Mouse (Mus musculus) MEL-GATA-1-ER (cell line): ENCODE results near the gene Gtf2h2.
"Not testable (repeated sequence)": the region's sequence is repeated elsewhere in the genome, so short reads cannot be mapped to it uniquely, and the experiment has no call there.

Source experiments
- DNase-seq: peaks from one replicate; pipeline ENCODE4 v3.0.0-alpha.2; 2012; ENCODE audit warnings: low read depth; ENCODE audit errors: extremely low read depth

Gtf2h2 gene

GRCm38 (mm10) chr13:100490424-100490823 lies 2.0 kb downstream of the Gtf2h2 start:
- peak; percentile 65 for DNase-seq

GRCm38 (mm10) chr13:100483610-100484009 lies 8.8 kb downstream of the Gtf2h2 start:
- DNase-seq = no peak

- DNase-seq = no peak
Observed at GRCm38 (mm10) chr13:100463527-100464222, 28.7 kb downstream of the Gtf2h2 start.

- no peak for DNase-seq
Observed at GRCm38 (mm10) chr13:100461336-100461735, 31.0 kb downstream of the Gtf2h2 start.

GRCm38 (mm10) chr13:100452415-100453127 lies 39.8 kb downstream of the Gtf2h2 start, which contains the start of gene Naip1:
Gene Naip1 (minus strand): TSS chr13:100452869.
- DNase-seq = not testable (repeated sequence)

- no peak for DNase-seq
Observed at GRCm38 (mm10) chr13:100449495-100449894, 42.9 kb downstream of the Gtf2h2 start.

GRCm38 (mm10) chr13:100440116-100440515 lies 52.3 kb downstream of the Gtf2h2 start:
- DNase-seq = no peak

GRCm38 (mm10) chr13:100438701-100439100 lies 53.7 kb downstream of the Gtf2h2 start:
- DNase-seq = no peak

- DNase-seq = no peak
Observed at GRCm38 (mm10) chr13:100437322-100437825, 55.0 kb downstream of the Gtf2h2 start.

GRCm38 (mm10) chr13:100436556-100437163 lies 55.7 kb downstream of the Gtf2h2 start:
- not testable (repeated sequence) for DNase-seq

GRCm38 (mm10) chr13:100419958-100420357 lies 72.4 kb downstream of the Gtf2h2 start:
- DNase-seq = peak; percentile 7

- DNase-seq = no peak
Observed at GRCm38 (mm10) chr13:100414428-100414827, 78.0 kb downstream of the Gtf2h2 start.
